Mouse (Mus musculus) cerebellum, postnatal 14 days (tissue): ENCODE measurements at regions not wholly inside any gene's neighbourhood (a gene's known extent, or its start where the extent isn't known, plus 50 kb on each side); places are given as distances from the start of the nearest gene placed in this dataset.

Experiments used
- DNase-seq, 2 experiments: peaks; one replicate each; pipeline ENCODE4 v3.0.0; 2021; ENCODE audit warnings: mixed read lengths in 2 of 2

DNA sequence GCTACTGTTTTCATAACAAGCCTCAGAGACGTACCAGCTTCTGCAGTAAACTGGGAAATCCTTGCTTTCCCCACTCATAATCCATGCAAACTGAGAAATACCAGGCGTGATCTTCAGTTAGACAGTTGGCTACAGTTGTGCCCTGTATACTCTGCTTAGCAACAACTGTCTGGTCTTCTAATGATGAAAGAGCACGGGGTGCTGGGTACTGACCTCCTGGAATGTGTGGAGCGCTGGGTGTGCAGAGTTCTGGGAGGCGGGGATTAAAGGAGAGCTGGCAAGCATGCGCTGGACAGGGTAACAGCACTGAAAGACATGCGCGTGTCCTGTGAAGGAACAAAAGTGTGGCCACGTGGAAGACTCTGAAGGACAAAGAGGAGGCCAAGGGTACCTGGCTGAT, 52.2 kb upstream of the Vgll2 start:
- DNase-seq: no peak
